Mouse (Mus musculus) layer of hippocampus, adult 2 months (tissue): ENCODE measurements around the gene Rdx. TPM values are rescaled to one million over a fixed set of nuclear protein-coding genes. Genes with fewer than 3 reads are reported as not detected.

Experiments
- DNase-seq, 2 experiments: peaks; one replicate each; pipeline ENCODE4 v3.0.0; 2022; ENCODE audit warnings: low spot score in 2 of 2
- H3K27ac ChIP-seq: fragments of 200-600 bp; 2 replicates; pipeline ENCODE4 v1.8.1; 2022
- H3K4me3 ChIP-seq: fragments of 200-600 bp; 2 replicates; pipeline ENCODE4 v1.8.1; 2022; ENCODE audit warnings: mild to moderate bottlenecking
- CTCF ChIP-seq: fragments of 200-600 bp; conservative IDR thresholded peaks from 2 replicates; pipeline ENCODE4 v1.8.1; 2022; ENCODE audit warnings: antibody characterized with exemption, mild to moderate bottlenecking, moderate library complexity
- long read RNA-seq, 2 experiments: library from polyadenylated mRNA; stranded (forward); transcript quantifications; one replicate each; pipeline ENCODE4 v2.0.0; 2021; ENCODE audit warnings: borderline mapping rate in 2 of 2
- total RNA-seq, 2 experiments: library from RNA; stranded (reverse); gene quantifications; 2 replicates each; pipeline ENCODE4 v1.2.3; 2021

Rdx gene
- 10 to 100 TPM; 49.9 to 51.2 TPM for total RNA-seq
- long read RNA-seq, experiment 1, full-length matches to known transcripts = 20 of 35 reads
- long read RNA-seq, experiment 1, partial matches to known transcripts = 2 of 35 reads
- long read RNA-seq, experiment 1, other reads (novel, unspliced or antisense) = 13 of 35 reads
- long read RNA-seq, experiment 2, full-length matches to known transcripts = 36 of 75 reads
- long read RNA-seq, experiment 2, partial matches to known transcripts = 7 of 75 reads
- long read RNA-seq, experiment 2, other reads (novel, unspliced or antisense) = 32 of 75 reads

- Histone ChIP-seq H3K4me3 (peak within 1 kb of the TSS; percentile 82), H3K27ac (peak within 1 kb of the TSS; percentile 98)
- no peak for TF ChIP-seq CTCF
- no peak for DNase-seq
These were observed at the start of gene Rdx for GRCm38 (mm10) chr9:52047129-52047820. Gene Rdx (plus strand): TSS chr9:52047173.

- H3K4me3 ChIP-seq = no peak overlapping the region
- TF ChIP-seq CTCF = no peak
- H3K27ac ChIP-seq = no peak overlapping the region
- no peak for DNase-seq
These were observed 43.5 kb upstream of the Rdx start for GRCm38 (mm10) chr9:52003501-52003900.

DNA sequence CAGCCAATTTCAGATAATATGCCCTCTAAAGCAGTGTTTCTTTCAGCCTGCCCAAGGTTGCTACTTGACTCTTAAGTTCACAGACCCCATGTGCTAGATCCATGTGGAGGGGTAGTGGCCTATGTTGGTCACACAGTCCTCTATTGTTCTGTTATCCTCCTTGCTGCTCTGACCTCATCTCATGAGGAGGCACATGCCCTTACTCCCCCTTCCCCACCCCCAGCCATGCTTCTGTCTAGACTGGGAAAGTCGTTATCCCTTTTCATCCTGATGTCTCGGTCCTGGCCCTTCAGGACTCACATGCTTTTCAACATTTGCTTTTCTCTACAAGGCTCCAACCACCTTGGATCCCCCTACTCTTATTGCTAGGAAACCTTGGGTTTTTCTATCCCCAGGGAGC is 39.6 kb upstream of the Rdx start:
- no peak for DNase-seq
- Histone ChIP-seq H3K4me3 (no peak overlapping the region), H3K27ac (no peak overlapping the region)
- TF ChIP-seq CTCF = no peak

DNA sequence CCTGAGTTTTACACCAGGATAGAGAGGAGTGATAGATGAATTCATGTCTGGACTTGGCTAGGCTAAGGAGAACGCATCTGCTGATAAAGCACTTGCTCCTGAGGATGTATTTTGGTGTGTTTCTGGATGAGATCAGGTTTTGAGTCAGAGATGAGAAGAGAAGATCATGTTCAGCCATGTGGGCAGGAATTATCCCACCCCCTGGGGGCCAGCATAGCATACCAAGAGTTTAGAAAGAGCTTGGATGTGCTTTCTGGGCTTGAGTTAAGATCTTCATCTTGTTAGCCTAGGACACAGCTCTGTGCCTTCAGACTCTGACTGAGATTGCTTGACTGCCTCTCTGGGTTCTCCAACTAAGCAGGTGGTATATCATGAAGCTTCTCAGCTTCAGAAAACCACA is 38.5 kb upstream of the Rdx start:
- H3K27ac ChIP-seq = no peak overlapping the region
- DNase-seq = no peak
- no peak overlapping the region for H3K4me3 ChIP-seq
- no peak for TF ChIP-seq CTCF

GRCm38 (mm10) chr9:52012311-52012710 is 34.7 kb upstream of the Rdx start:
- no peak for TF ChIP-seq CTCF
- Histone ChIP-seq H3K27ac (no peak overlapping the region), H3K4me3 (no peak overlapping the region)
- no peak for DNase-seq

GRCm38 (mm10) chr9:52012781-52013436 is 34.1 kb upstream of the Rdx start:
- no peak for DNase-seq
- no peak overlapping the region for H3K4me3 ChIP-seq
- no peak overlapping the region for H3K27ac ChIP-seq
- TF ChIP-seq CTCF = no peak

- no peak for DNase-seq
- no peak overlapping the region for H3K27ac ChIP-seq
- TF ChIP-seq CTCF = no peak
- no peak overlapping the region for H3K4me3 ChIP-seq
These were observed 33.0 kb upstream of the Rdx start for GRCm38 (mm10) chr9:52013900-52014455.

DNA sequence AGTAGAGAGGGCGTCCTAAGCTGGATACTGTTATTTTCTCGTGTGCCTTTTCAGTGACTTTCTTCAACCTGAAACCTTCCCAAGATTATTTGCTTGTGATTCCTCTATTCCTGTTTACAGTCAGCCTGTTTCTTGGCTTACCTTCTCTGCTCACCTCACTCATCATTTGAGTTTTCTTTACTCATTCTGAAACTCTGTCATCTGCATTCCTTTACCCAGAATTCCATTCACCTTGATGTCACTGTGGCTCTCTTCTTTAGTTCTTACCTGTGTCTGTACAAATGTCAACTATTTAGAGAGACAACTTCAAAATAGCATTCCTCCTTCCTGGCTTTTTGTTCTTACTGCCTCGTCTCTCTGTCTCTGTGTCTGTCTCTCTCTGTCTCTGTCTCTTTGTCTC is 29.9 kb upstream of the Rdx start:
- DNase-seq = no peak
- no peak overlapping the region for H3K4me3 ChIP-seq
- TF ChIP-seq CTCF = no peak
- H3K27ac ChIP-seq = no peak overlapping the region

GRCm38 (mm10) chr9:52017824-52018223 is 29.1 kb upstream of the Rdx start:
- no peak for TF ChIP-seq CTCF
- DNase-seq = no peak
- no peak overlapping the region for H3K4me3 ChIP-seq
- H3K27ac ChIP-seq = no peak overlapping the region

DNA sequence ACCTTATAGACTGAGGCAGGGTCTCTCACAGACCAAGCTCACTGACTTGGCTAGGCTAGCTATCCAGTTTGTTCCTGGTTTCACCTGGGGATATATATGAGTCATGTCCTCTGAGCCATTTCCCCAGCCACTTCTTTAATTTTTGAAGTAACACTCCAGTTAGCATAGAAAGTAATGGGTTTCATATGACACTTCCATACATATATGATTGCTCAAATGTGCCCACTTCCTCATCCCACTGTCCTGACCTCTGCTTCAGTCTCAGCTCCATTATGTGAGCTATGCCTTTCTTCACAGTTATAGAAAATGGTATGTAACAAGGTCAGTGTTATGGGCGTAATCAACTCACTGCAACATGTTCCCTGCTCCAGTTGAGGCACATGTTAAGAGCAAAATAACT is 28.5 kb upstream of the Rdx start:
- no peak for TF ChIP-seq CTCF
- Histone ChIP-seq H3K27ac (no peak overlapping the region), H3K4me3 (no peak overlapping the region)
- DNase-seq = no peak

DNA sequence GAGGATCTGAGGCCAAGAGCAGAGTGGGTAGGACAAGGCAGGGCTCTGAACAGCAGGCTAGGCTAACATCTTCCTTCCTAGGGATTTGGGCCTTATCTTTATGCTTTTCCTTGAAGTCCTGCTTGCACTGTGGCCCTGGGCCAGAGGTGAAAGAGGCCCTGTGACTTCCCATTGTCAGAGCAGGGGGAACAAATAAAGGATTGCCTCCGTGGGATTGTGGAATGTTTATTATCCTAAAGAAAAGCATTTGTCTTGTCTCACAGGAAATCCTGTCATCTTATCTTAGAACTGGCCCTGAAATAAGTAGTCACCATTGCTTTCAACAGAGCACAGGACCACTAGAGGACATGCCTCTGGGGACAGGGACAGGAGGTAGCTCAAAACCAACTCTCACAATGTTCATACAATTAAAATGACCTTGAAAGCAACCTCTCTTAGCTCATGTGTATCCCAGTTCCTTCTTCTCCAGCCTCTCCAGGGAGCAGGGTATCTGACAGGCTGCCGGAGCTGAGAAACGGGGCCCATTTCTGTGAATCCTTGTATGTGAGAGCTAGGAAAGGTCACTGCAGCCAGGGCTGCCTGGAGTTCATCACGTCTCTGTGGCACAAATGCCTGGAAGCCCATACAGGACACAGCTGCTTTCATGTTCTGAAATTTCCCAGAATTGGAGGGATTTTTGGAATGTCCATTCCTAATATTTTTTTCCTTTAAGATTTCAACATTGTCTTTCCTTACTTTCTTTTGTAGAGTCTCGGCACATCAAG is 19.5 kb upstream of the Rdx start:
- no peak overlapping the region for H3K4me3 ChIP-seq
- TF ChIP-seq CTCF = no peak
- H3K27ac ChIP-seq = no peak overlapping the region
- no peak for DNase-seq

- Histone ChIP-seq H3K4me3 (no peak overlapping the region), H3K27ac (peak overlapping the region; percentile 54; the same call in 1 of the 2 replicates)
- no peak for DNase-seq
- no peak for TF ChIP-seq CTCF
These were observed 18.2 kb upstream of the Rdx start for GRCm38 (mm10) chr9:52028521-52029405.
